Mouse (Mus musculus): ENCODE results near the gene Wdr62. TPM values are rescaled to one million over a fixed set of nuclear protein-coding genes. Genes with fewer than 3 reads are reported as not detected.

Wdr62 gene
- polyA plus RNA-seq, 1 experiment from 2014 or later, result 2.4 TPM

GRCm38 (mm10) chr7:30295103-30295502 lies 14.9 kb upstream of the Wdr62 start:
- WGBS, result 47% methylated on average over 10 of the region's 10 CpGs
- Histone ChIP-seq H3K9ac (ENCODE audit: low read length) (no peak overlapping the region), H3K27me3 (ENCODE audit: control insufficient read depth, insufficient read depth, low read length) (no peaks in the 10 kb centered on the region), H3K36me3 (ENCODE audit: control insufficient read depth, insufficient read depth, low read length) (0 out of 2 replicates have a peak, but pooled peaks cover 2% of the 10 kb centered on the region), H3K4me2 (replicated peaks; ENCODE audit: low read depth) (no peak overlapping the region), H3K9me3 (ENCODE audit: control insufficient read depth, low read length) (no peaks in the 10 kb centered on the region), H3K4me1 (replicated peaks; ENCODE audit: control insufficient read depth, insufficient read depth) (no peaks in the 10 kb centered on the region), H3K27ac (replicated peaks) (no peak overlapping the region), H3K4me3 (ENCODE audit: low read depth, low read length) (no peak overlapping the region)
- no peak for DNase-seq (ENCODE audit: low spot score)
- ATAC-seq (ENCODE audit: low FRiP score, low TSS enrichment), result peak; percentile 38; the same call in 1 of the 2 replicates
- TF ChIP-seq EP300 (optimal IDR thresholded peaks at IDR 0.05) (no peak), CTCF (IDR thresholded peaks at IDR 0.05; ENCODE audit: low read depth) (no peak)

DNA sequence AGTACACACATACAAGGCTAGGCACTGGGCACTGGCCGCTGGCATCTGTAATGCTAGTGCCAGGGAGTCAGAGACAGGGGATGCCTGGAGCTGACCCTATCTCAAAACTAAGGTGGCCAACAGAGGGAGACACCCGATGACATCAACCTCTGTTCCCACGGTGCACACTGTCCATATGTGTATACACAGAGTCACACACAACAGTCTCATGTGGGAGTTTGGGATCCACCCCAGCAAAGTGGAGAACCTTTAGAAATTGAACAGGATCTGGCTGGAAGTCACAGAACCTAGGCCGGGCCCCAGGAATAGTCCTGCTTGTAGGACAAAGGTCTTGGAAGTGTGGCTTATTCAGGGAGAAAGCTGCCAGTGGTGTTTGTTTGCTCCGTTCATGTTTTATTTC lies 14.1 kb upstream of the Wdr62 start:
- H3K4me2 ChIP-seq (replicated peaks; ENCODE audit: low read depth), result no peak overlapping the region
- H3K27ac ChIP-seq (replicated peaks), result no peak overlapping the region
- WGBS, result 81% methylated on average over 5 of the region's 5 CpGs
- H3K9me3 ChIP-seq (ENCODE audit: control insufficient read depth, low read length), result no peaks in the 10 kb centered on the region
- 0 out of 2 replicates have a peak, but pooled peaks cover 2% of the 10 kb centered on the region for H3K36me3 ChIP-seq (ENCODE audit: control insufficient read depth, insufficient read depth, low read length)
- no peak overlapping the region for H3K4me3 ChIP-seq (ENCODE audit: low read depth, low read length)
- TF ChIP-seq EP300 (optimal IDR thresholded peaks at IDR 0.05) (no peak), CTCF (IDR thresholded peaks at IDR 0.05; ENCODE audit: low read depth) (no peak)
- H3K9ac ChIP-seq (ENCODE audit: low read length), result no peak overlapping the region
- H3K4me1 ChIP-seq (replicated peaks; ENCODE audit: control insufficient read depth, insufficient read depth), result no peaks in the 10 kb centered on the region
- no peaks in the 10 kb centered on the region for H3K27me3 ChIP-seq (ENCODE audit: control insufficient read depth, insufficient read depth, low read length)
- DNase-seq (ENCODE audit: low spot score) (no peak), ATAC-seq (ENCODE audit: low FRiP score, low TSS enrichment) (no peak)

DNA sequence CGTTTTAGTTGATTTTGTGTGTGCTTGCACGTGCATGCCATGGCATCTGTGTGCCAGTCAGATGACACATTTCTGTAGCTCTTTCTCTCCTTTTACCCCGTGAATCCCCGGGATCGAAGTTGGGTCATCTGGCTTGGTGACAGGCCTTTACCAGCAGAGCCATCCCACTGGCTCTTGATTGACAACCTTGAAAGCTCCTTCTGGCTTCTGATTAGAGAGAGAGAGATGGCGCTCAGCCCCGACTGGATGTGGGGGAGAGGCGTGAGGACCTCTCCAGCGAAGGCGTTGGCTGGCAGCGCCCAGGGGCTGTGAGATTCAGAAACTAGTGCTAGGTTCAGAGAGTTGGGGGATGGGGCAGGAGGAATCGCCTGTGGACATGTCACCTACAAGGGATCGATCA lies 13.6 kb upstream of the Wdr62 start:
- no peak overlapping the region for H3K9ac ChIP-seq (ENCODE audit: low read length)
- no peaks in the 10 kb centered on the region for H3K9me3 ChIP-seq (ENCODE audit: control insufficient read depth, low read length)
- H3K36me3 ChIP-seq (ENCODE audit: control insufficient read depth, insufficient read depth, low read length), result 0 out of 2 replicates have a peak, but pooled peaks cover 2% of the 10 kb centered on the region
- TF ChIP-seq CTCF (IDR thresholded peaks at IDR 0.05; ENCODE audit: low read depth), result no peak
- TF ChIP-seq EP300 (optimal IDR thresholded peaks at IDR 0.05), result no peak
- no peak for DNase-seq (ENCODE audit: low spot score)
- ATAC-seq (ENCODE audit: low FRiP score, low TSS enrichment), result no peak
- H3K27ac ChIP-seq (replicated peaks), result no peak overlapping the region
- H3K4me3 ChIP-seq (ENCODE audit: low read depth, low read length), result no peak overlapping the region
- H3K4me1 ChIP-seq (replicated peaks; ENCODE audit: control insufficient read depth, insufficient read depth), result no peaks in the 10 kb centered on the region
- no peak overlapping the region for H3K4me2 ChIP-seq (replicated peaks; ENCODE audit: low read depth)
- no peaks in the 10 kb centered on the region for H3K27me3 ChIP-seq (ENCODE audit: control insufficient read depth, insufficient read depth, low read length)
- 73% methylated on average over 13 of the region's 13 CpGs for WGBS

- peak; percentile 64 for DNase-seq (ENCODE audit: low spot score)
- Histone ChIP-seq H3K27me3 (ENCODE audit: control insufficient read depth, insufficient read depth, low read length) (no peaks in the 10 kb centered on the region), H3K9ac (ENCODE audit: low read length) (peak within 1 kb of the TSS; percentile 70), H3K4me3 (ENCODE audit: low read depth, low read length) (peak within 1 kb of the TSS; percentile 59), H3K9me3 (ENCODE audit: control insufficient read depth, low read length) (no peaks in the 10 kb centered on the region), H3K4me1 (replicated peaks; ENCODE audit: control insufficient read depth, insufficient read depth) (no peaks in the 10 kb centered on the region), H3K4me2 (replicated peaks; ENCODE audit: low read depth) (peak within 1 kb of the TSS; percentile 65), H3K27ac (replicated peaks) (peak within 1 kb of the TSS; percentile 45; the same call in 1 of the 2 replicates), H3K36me3 (ENCODE audit: control insufficient read depth, insufficient read depth, low read length) (no peaks in the 10 kb centered on the region)
- 6% methylated on average over 35 of the region's 35 CpGs for WGBS
- peak; percentile 55; the same call in 1 of the 2 replicates for ATAC-seq (ENCODE audit: low FRiP score, low TSS enrichment)
- TF ChIP-seq CTCF (IDR thresholded peaks at IDR 0.05; ENCODE audit: low read depth) (no peak), EP300 (optimal IDR thresholded peaks at IDR 0.05) (no peak)
Measured at GRCm38 (mm10) chr7:30291215-30292131, 11.3 kb upstream of the Wdr62 start, which contains the start of gene Clip3. TSS of gene Clip3 (plus strand) at chr7:30291728.

- no peak for DNase-seq (ENCODE audit: low spot score)
- WGBS, result 58% methylated on average over 10 of the region's 10 CpGs
- ATAC-seq (ENCODE audit: low FRiP score, low TSS enrichment), result 0 out of 2 replicates have a peak, but pooled peaks have one; percentile 19
Measured at GRCm38 (mm10) chr7:30289714-30290399, 9.6 kb upstream of the Wdr62 start.

More at GRCm38 (mm10) chr7:30289714-30290399, 9.6 kb upstream of the Wdr62 start:
- Histone ChIP-seq H3K9ac (ENCODE audit: low read length) (no peak overlapping the region), H3K36me3 (ENCODE audit: control insufficient read depth, insufficient read depth, low read length) (no peaks in the 10 kb centered on the region), H3K4me3 (ENCODE audit: low read depth, low read length) (no peak overlapping the region), H3K27ac (replicated peaks) (no peak overlapping the region), H3K4me1 (replicated peaks; ENCODE audit: control insufficient read depth, insufficient read depth) (no peaks in the 10 kb centered on the region), H3K27me3 (ENCODE audit: control insufficient read depth, insufficient read depth, low read length) (no peaks in the 10 kb centered on the region), H3K4me2 (replicated peaks; ENCODE audit: low read depth) (no peak overlapping the region), H3K9me3 (ENCODE audit: control insufficient read depth, low read length) (no peaks in the 10 kb centered on the region)
- peak; percentile 16; the same call in 1 of the 2 replicates for TF ChIP-seq CTCF (IDR thresholded peaks at IDR 0.05; ENCODE audit: low read depth)
- TF ChIP-seq EP300 (optimal IDR thresholded peaks at IDR 0.05), result no peak
